Comparison of ENCODE assay signal across 13 mouse cellular contexts in genomic region chr12:44338195-44338622, GRCm38 (mm10). TPM values are rescaled to one million over a fixed set of nuclear protein-coding genes. Genes with fewer than 3 reads are reported as not detected.
DNase-seq lines count a peak whose midpoint lies in the region; ATAC-seq and TF ChIP-seq lines count a peak whose summit lies in the region.
"Had no signal": no experiment of that assay in that cellular context is flagged by ENCODE, and none has a peak within 500 bp of the region (broad histone marks: within the 10 kb centered on the region; RNA-seq: fewer than 3 reads in every experiment).

No protein-coding gene starts in this region.

- 14% methylated on average over 8 of the region's 8 CpGs for whole genome bisulfite sequencing in hindbrain, embryonic 10.5 days
- 4% methylated on average over 8 of the region's 8 CpGs for WGBS in midbrain, embryonic 14.5 days

- peak overlapping the region; percentile 32 for H3K4me3 ChIP-seq in hindbrain, embryonic 10.5 days
- no peak overlapping the region for H3K4me3 ChIP-seq in midbrain, embryonic 14.5 days (replicated peaks; ENCODE audit: low read depth, low read length)
- no peak overlapping the region for H3K4me3 ChIP-seq in gastrocnemius, adult 2 months
- H3K4me3 ChIP-seq: limb, embryonic 15.5 days had no signal

- intact Hi-C loops in gastrocnemius, adult 2 months (cut with DNase I): no loop called here

- peak overlapping the region; percentile 38 for H3K4me2 ChIP-seq in midbrain, embryonic 14.5 days (ENCODE audit: low read length)
- H3K4me2 ChIP-seq: limb, embryonic 15.5 days had no signal

- DNase-seq in brain, adult 2 months (ENCODE audit: low read depth, low spot score): peak; percentile 37
- DNase-seq in embryo, embryonic 10.5 days (ENCODE audit: low spot score): peak; percentile 82
- DNase-seq in hindbrain, embryonic 10.5 days (ENCODE audit: low spot score): peak; percentile 78
- DNase-seq in midbrain, embryonic 14.5 days: peak; percentile 65
- DNase-seq in gastrocnemius, adult 2 months: no peak
- DNase-seq in kidney, postnatal 10 days: no peak
- DNase-seq: adrenal gland, adult 8-10 months; heart, postnatal 10 days; lung, postnatal 4 days had no signal

- no peak overlapping the region for H3K9ac ChIP-seq in midbrain, embryonic 14.5 days (replicated peaks; ENCODE audit: low read length)
- H3K9ac ChIP-seq: limb, embryonic 15.5 days had no signal

- no peak for TF ChIP-seq CTCF in gastrocnemius, adult 2 months (IDR thresholded peaks at IDR 0.05)

- ATAC-seq in midbrain, embryonic 14.5 days (ENCODE audit: low FRiP score, low TSS enrichment): peak; percentile 81
- no peak for ATAC-seq in CD4-positive, CD25-positive, alpha-beta regulatory T cell, adult 4 months
- ATAC-seq in erythroid progenitor cell, adult 5-6 weeks (replicated peaks; ENCODE audit: low FRiP score, poor library complexity, severe bottlenecking): no peak

- H3K9me3 ChIP-seq in hindbrain, embryonic 10.5 days: no peaks in the 10 kb centered on the region
- H3K9me3 ChIP-seq in midbrain, embryonic 14.5 days (ENCODE audit: control insufficient read depth, low read length): no peaks in the 10 kb centered on the region
- H3K9me3 ChIP-seq: G1E; limb, embryonic 15.5 days had no signal

- H3K27me3 ChIP-seq in hindbrain, embryonic 10.5 days (ENCODE audit: insufficient read depth, poor library complexity, severe bottlenecking): 0 out of 2 replicates have a peak, but pooled peaks cover 2% of the 10 kb centered on the region
- no peaks in the 10 kb centered on the region for H3K27me3 ChIP-seq in midbrain, embryonic 14.5 days (ENCODE audit: control insufficient read depth, insufficient read depth, low read length)
- H3K27me3 ChIP-seq: limb, embryonic 15.5 days had no signal

- peaks cover 43% of the 10 kb centered on the region for H3K4me1 ChIP-seq in hindbrain, embryonic 10.5 days (replicated peaks)
- peaks cover 25% of the 10 kb centered on the region for H3K4me1 ChIP-seq in midbrain, embryonic 14.5 days (ENCODE audit: control insufficient read depth, insufficient read depth, low read length)
- H3K4me1 ChIP-seq: limb, embryonic 15.5 days had no signal

- peak overlapping the region; percentile 87 for H3K27ac ChIP-seq in hindbrain, embryonic 10.5 days
- H3K27ac ChIP-seq in midbrain, embryonic 14.5 days (replicated peaks; ENCODE audit: low read depth, low read length): peak overlapping the region; percentile 68
- no peak overlapping the region for H3K27ac ChIP-seq in gastrocnemius, adult 2 months
- H3K27ac ChIP-seq: limb, embryonic 15.5 days had no signal

- no peaks in the 10 kb centered on the region for H3K36me3 ChIP-seq in hindbrain, embryonic 10.5 days
- 0 out of 2 replicates have a peak, but pooled peaks cover 3% of the 10 kb centered on the region for H3K36me3 ChIP-seq in midbrain, embryonic 14.5 days (ENCODE audit: control insufficient read depth, insufficient read depth, low read length)
- H3K36me3 ChIP-seq: G1E; limb, embryonic 15.5 days had no signal

RNA-seq across cellular contexts. Expression of gene Nrcam, which starts 9.5 kb away (rescaled TPM):
- 24.2 and 46.9 TPM in 2 replicates for polyA plus RNA-seq in hindbrain, embryonic 10.5 days (2016; fragmentation: Nextera tagmentation; extraction: Ambion mirVana)
- polyA plus RNA-seq in midbrain, embryonic 14.5 days (2014; fragmentation: Nextera tagmentation; extraction: Ambion mirVana): 137 and 198 TPM in 2 replicates
- total RNA-seq in gastrocnemius, adult 2 months (2021): under 1 TPM; 0.11 to 0.41 TPM
- not detected for polyA plus RNA-seq in CD4-positive, CD25-positive, alpha-beta regulatory T cell, adult 4 months (2017; shearing (Covaris generic))
- total RNA-seq in erythroid progenitor cell, adult 5-6 weeks (2015; ENCODE audit: low replicate concordance): not detected in 2 replicates
- 0.15 TPM in 1 of 2 replicates, not detected in the other for total RNA-seq in erythroid progenitor cell, adult 5-6 weeks (2017; ENCODE audit: low replicate concordance)
- polyA plus RNA-seq: G1E had no signal

Comparison
In these comparisons a context has a peak if more than half of its experiments do, and no peak if none do; other contexts are left out.
1. DNase-seq: peak in brain, adult 2 months (single experiment), embryo, embryonic 10.5 days (single experiment), hindbrain, embryonic 10.5 days (single experiment) and midbrain, embryonic 14.5 days (single experiment); none in gastrocnemius, adult 2 months (single experiment) and kidney, postnatal 10 days (single experiment).
2. RNA of gene Nrcam, which starts 9.5 kb away (polyA plus RNA-seq): 137 to 198 TPM in midbrain, embryonic 14.5 days and 24.2 to 46.9 TPM in hindbrain, embryonic 10.5 days; not detected in CD4-positive, CD25-positive, alpha-beta regulatory T cell, adult 4 months; every median in the first group is over 10 times any median in the second.